Mouse (Mus musculus): ENCODE measurements around the gene Alg9. TPM values are rescaled to one million over a fixed set of nuclear protein-coding genes. Genes with fewer than 3 reads are reported as not detected.

Alg9 gene
- polyA plus RNA-seq, 1 experiment = 22.8 TPM

DNA sequence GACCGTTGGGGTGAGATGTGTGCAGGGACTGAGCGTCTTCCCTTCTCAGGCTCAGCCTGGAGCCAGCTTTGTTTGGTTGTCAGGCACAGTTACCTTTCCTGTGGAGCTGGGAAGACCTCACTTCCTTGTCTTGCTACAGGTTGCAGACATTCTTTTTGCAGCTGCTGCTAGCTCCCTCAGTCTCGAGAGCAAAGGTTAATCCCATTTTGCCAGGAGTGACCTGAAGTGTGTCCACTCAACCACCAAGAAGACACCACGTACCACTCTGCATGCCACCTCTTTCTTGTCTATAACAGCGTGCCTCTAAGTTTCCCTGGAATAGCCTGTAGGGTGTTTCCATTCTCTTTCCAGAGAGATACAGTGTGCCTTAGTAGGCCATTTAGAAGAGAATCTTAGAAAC, 74.0 kb downstream of the Alg9 start:
- Histone ChIP-seq H3K4me1 (ENCODE audit: control insufficient read depth, insufficient read depth, low read length) (peaks cover 3% of the 10 kb centered on the region), H3K4me3 (ENCODE audit: insufficient read depth, low read length) (no peak overlapping the region), H3K27ac (ENCODE audit: insufficient read depth, low read length) (no peak overlapping the region)
- TF ChIP-seq POLR2A (IDR thresholded peaks at IDR 0.05; ENCODE audit: low read depth, low read length) (no peak), CTCF (IDR thresholded peaks at IDR 0.05; ENCODE audit: borderline replicate concordance, insufficient read depth, low read length) (no peak)

DNA sequence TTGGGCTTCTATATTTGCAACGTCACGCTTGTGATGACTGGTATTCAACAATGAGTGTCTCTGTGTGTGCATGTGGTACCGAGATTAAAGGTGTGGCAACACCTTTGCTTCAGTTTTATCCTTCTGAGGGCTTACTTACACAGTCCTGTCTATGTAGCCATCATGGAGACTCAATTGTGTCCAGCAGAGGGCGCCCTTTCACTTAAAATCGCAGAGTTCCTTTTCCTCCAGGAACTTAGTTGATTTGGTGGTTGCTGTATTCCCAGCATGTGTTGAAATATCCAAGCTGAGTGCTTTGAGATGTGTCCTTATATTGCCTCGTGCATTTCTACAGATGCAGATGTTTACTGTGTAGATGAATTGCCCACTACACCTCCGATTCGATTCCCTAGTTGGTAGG, 74.4 kb downstream of the Alg9 start:
- TF ChIP-seq CTCF (IDR thresholded peaks at IDR 0.05; ENCODE audit: borderline replicate concordance, insufficient read depth, low read length) (no peak), POLR2A (IDR thresholded peaks at IDR 0.05; ENCODE audit: low read depth, low read length) (no peak)
- no peak overlapping the region for H3K4me3 ChIP-seq (ENCODE audit: insufficient read depth, low read length)
- no peak overlapping the region for H3K27ac ChIP-seq (ENCODE audit: insufficient read depth, low read length)
- peaks cover 3% of the 10 kb centered on the region for H3K4me1 ChIP-seq (ENCODE audit: control insufficient read depth, insufficient read depth, low read length)

DNA sequence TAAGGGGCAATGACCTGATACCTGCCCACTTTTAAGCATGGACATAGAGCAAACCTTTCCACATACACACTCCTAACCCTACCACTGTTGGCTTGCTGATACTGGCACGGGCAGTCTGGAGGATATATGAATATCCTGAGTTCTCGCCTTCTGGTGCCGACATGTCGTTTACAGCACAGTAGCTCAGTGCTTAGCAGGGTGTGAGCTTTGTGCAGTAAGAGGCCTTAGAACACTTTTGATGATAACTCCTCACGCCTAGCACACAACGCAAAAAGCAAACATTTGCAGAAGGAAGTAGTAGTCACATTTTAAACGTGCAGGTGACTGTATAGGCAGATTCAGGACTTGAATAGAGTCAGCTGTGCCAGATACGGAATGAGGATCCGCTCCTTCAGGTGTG, 74.9 kb downstream of the Alg9 start:
- TF ChIP-seq CTCF (IDR thresholded peaks at IDR 0.05; ENCODE audit: borderline replicate concordance, insufficient read depth, low read length) (no peak), POLR2A (IDR thresholded peaks at IDR 0.05; ENCODE audit: low read depth, low read length) (no peak)
- Histone ChIP-seq H3K27ac (ENCODE audit: insufficient read depth, low read length) (no peak overlapping the region), H3K4me1 (ENCODE audit: control insufficient read depth, insufficient read depth, low read length) (peaks cover 3% of the 10 kb centered on the region), H3K4me3 (ENCODE audit: insufficient read depth, low read length) (no peak overlapping the region)

DNA sequence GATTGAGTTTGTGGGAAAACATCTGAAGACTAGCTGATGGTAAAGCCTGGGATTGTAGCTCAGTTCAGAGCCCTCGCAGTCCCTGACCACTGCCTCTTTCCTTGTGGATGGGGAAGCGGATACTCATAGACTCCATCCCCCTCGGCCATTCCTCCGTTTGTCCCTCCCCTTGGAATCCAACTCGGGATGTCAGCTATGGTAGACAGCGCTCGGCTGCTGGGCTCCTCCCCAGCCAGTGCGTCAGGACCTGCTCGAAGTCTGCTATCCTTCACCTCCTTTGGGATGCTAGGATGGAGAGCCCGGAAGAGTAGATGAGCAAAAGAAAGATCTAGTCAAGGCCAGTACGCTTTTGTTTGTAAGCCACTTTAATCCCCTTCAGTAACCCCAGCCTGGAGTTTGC, 75.5 kb downstream of the Alg9 start:
- H3K4me3 ChIP-seq (ENCODE audit: insufficient read depth, low read length) = no peak overlapping the region
- H3K27ac ChIP-seq (ENCODE audit: insufficient read depth, low read length) = no peak overlapping the region
- TF ChIP-seq POLR2A (IDR thresholded peaks at IDR 0.05; ENCODE audit: low read depth, low read length) (no peak), CTCF (IDR thresholded peaks at IDR 0.05; ENCODE audit: borderline replicate concordance, insufficient read depth, low read length) (no peak)
- peaks cover 3% of the 10 kb centered on the region for H3K4me1 ChIP-seq (ENCODE audit: control insufficient read depth, insufficient read depth, low read length)

DNA sequence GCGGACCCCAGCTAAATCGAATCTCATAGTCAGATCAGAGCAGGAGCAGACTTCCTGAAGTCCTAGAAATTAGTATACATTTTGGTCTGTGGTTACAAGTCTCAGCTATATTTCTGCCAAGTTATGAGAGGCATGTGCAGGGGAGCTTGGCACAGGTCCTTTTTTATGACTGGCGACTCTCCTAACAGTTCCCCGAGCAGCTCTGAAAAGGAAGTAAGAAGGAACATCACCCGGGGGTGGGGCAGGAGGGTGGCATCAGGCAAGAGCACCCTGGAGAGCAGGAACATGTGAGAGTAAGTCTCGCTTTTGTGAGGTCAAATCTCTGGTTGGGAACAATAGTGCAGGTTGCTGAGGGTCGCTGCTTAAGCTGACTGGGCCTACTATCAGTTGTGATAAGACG, 75.9 kb downstream of the Alg9 start:
- Histone ChIP-seq H3K4me3 (ENCODE audit: insufficient read depth, low read length) (no peak overlapping the region), H3K27ac (ENCODE audit: insufficient read depth, low read length) (no peak overlapping the region), H3K4me1 (ENCODE audit: control insufficient read depth, insufficient read depth, low read length) (peaks cover 3% of the 10 kb centered on the region)
- TF ChIP-seq CTCF (IDR thresholded peaks at IDR 0.05; ENCODE audit: borderline replicate concordance, insufficient read depth, low read length) (no peak), POLR2A (IDR thresholded peaks at IDR 0.05; ENCODE audit: low read depth, low read length) (no peak)

DNA sequence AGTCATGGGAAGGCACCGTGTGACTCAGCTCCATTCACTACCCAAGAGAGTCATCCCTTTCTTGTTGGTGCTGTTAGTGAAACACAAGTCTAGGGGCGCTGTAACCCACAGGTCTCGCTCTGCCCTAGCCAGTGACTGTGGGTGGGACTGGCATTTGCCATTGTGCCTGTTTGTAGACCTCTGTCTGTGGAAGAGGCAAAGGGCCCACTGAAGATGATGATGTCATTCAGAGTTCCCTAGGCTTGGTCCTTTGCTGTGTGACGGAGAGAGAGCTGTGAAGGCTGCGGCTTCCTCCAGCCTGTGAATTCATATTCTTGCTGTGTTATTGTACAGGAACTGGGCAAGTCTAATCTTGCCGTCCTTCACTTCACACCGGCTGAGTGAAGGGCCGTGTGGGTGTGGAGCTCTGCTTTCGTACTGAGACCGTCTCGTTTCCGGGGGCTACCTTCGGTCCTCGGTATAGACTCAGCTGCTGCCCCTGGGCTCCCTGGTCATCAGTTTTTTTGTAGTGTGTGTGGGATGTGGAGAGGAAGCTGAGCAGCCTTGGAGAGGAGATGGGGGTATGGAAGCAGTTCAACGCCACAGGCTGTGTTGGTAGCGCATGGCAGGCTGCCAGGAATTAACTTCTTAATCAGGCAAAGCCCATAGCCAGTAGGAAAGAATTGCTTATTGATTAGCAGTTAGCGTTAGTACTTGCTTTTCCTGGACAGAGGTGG, 78.0 kb downstream of the Alg9 start:
- TF ChIP-seq POLR2A (IDR thresholded peaks at IDR 0.05; ENCODE audit: low read depth, low read length) (no peak), CTCF (IDR thresholded peaks at IDR 0.05; ENCODE audit: borderline replicate concordance, insufficient read depth, low read length) (no peak)
- Histone ChIP-seq H3K27ac (ENCODE audit: insufficient read depth, low read length) (no peak overlapping the region), H3K4me1 (ENCODE audit: control insufficient read depth, insufficient read depth, low read length) (peaks cover 6% of the 10 kb centered on the region), H3K4me3 (ENCODE audit: insufficient read depth, low read length) (no peak overlapping the region)

DNA sequence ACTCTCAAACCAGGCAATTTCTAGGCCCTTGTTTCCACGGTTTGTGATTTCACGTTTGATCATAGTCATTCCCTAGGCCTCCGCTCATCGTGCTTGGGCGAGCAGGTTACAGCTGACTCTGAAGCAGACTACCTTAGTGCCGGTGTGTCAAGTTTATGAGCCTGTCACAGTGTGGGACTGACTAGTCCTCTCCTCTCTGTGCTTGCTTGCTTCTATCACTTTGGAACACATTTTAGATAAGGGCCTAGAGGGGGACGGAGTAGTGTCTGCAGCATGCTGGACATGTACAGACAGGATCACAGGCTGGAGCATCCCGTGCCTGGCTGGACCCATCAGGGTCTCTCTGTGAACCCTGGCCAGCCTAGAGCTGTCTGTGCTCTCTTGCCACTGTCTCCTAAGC, 79.6 kb downstream of the Alg9 start:
- TF ChIP-seq CTCF (IDR thresholded peaks at IDR 0.05; ENCODE audit: borderline replicate concordance, insufficient read depth, low read length) (no peak), POLR2A (IDR thresholded peaks at IDR 0.05; ENCODE audit: low read depth, low read length) (no peak)
- Histone ChIP-seq H3K4me3 (ENCODE audit: insufficient read depth, low read length) (no peak overlapping the region), H3K27ac (ENCODE audit: insufficient read depth, low read length) (no peak overlapping the region), H3K4me1 (ENCODE audit: control insufficient read depth, insufficient read depth, low read length) (peaks cover 9% of the 10 kb centered on the region)

DNA sequence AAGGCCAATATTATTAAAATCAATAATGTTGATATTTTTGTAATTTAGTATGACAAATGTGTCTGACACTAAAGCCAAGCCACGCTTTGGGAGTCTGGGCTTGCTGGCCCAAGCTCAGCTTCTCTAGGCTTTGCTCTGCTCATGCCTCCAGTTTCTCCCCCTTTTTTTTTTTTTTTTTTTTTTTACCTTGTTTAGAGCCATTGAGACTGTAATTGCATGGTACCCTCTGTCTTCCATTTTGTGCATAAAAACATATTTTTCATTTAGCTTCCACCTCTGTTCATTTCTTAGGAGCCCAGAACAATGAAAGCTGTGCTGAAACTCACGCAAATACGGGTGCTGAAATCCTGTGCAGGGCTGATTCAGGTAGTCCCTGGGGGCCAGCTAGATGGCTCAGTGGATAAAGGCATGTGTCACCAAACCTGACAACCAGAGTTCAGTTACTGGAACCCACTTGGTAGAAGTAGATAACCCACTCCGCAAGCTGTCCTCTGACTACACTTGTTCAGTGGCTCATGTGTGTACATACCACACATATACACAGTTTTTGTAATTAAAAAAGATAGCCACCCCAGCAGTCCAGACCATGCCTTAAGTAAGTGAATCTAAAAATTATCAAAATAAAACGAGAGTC, 80.4 kb downstream of the Alg9 start:
- no peak overlapping the region for H3K27ac ChIP-seq (ENCODE audit: insufficient read depth, low read length)
- H3K4me3 ChIP-seq (ENCODE audit: insufficient read depth, low read length) = no peak overlapping the region
- H3K4me1 ChIP-seq (ENCODE audit: control insufficient read depth, insufficient read depth, low read length) = peaks cover 9% of the 10 kb centered on the region
- TF ChIP-seq CTCF (IDR thresholded peaks at IDR 0.05; ENCODE audit: borderline replicate concordance, insufficient read depth, low read length) (no peak), POLR2A (IDR thresholded peaks at IDR 0.05; ENCODE audit: low read depth, low read length) (no peak)

DNA sequence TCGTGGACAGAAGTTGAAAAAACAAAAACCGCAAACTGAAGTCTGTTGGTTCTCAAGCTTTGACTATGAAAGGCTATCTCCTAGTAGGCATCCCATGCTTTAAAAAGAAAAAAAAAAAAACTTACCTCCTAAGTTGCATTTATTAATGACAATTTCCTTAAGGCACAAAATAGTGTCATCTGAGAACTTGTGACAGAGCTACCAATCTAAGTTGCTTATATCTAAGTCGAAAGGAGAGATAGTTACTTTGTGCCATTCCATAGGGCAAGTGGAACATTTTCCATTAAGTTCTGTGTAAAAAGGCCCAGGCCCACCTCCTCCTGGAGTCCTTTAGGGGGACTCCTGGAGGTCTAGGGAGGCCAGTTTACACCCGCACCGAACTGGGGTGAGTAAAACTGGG, 81.0 kb downstream of the Alg9 start:
- no peak overlapping the region for H3K4me3 ChIP-seq (ENCODE audit: insufficient read depth, low read length)
- peaks cover 6% of the 10 kb centered on the region for H3K4me1 ChIP-seq (ENCODE audit: control insufficient read depth, insufficient read depth, low read length)
- peak overlapping the region; percentile 34; the same call in 1 of the 2 replicates for H3K27ac ChIP-seq (ENCODE audit: insufficient read depth, low read length)
- TF ChIP-seq CTCF (IDR thresholded peaks at IDR 0.05; ENCODE audit: borderline replicate concordance, insufficient read depth, low read length) (no peak), POLR2A (IDR thresholded peaks at IDR 0.05; ENCODE audit: low read depth, low read length) (no peak)

DNA sequence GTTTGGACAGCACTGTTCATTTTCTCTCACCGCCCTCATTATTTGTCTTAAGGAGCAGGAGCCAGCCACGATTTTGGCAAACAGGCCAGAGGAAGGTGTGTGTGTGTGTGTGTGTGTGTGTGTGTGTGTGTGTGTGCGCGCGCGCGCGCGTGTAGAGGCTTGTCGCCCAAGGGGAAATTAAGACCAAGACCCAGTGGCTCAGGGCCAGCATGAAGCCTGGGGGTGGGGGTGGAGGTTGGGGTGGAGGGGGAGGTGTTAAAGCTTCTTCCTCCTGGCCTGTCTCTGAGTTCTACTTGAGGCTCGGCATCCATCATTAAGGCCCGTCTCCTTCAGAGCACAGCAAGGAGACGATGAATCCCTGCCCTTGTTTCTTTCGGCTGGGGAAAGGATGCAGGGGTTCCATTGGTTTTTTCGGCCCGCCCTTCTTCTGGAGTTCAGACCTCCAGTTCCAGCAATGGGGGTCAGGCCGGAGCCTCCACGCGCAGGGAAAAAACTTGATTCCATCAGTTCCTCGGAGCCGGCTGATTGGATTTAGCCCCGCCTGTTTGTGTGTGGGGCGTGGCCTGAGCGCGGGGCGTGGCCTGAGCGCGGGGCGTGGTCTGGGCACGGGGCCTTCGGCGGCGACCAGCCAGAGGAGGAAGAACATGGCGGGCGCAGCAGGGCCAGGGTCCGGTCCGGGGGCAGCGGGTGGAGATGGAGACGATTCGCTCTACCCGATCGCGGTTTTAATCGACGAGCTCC, 81.7 kb downstream of the Alg9 start:
- Histone ChIP-seq H3K4me3 (ENCODE audit: insufficient read depth, low read length) (peak overlapping the region; percentile 86), H3K4me1 (ENCODE audit: control insufficient read depth, insufficient read depth, low read length) (peaks cover 6% of the 10 kb centered on the region), H3K27ac (ENCODE audit: insufficient read depth, low read length) (peak overlapping the region; percentile 71)
- no peak for TF ChIP-seq CTCF (IDR thresholded peaks at IDR 0.05; ENCODE audit: borderline replicate concordance, insufficient read depth, low read length)
- peak; percentile 86 for TF ChIP-seq POLR2A (IDR thresholded peaks at IDR 0.05; ENCODE audit: low read depth, low read length)

Data from embryonic fibroblast, embryonic 13.5 days (primary cell).